Mouse (Mus musculus) kidney, postnatal 36 days (tissue): ENCODE data around the gene Irf8.

Experiments
- DNase-seq, 2 experiments: peaks; one replicate each; pipeline ENCODE4 v3.0.0; 2021 to 2022; ENCODE audit warnings: mixed read lengths in 2 of 2

The Irf8 gene

GRCm38 (mm10) chr8:120800308-120800865 lies 64.2 kb downstream of the Irf8 start:
- DNase-seq: peak; percentile 40 to 81

GRCm38 (mm10) chr8:120803661-120804375 lies 67.7 kb downstream of the Irf8 start:
- peak; percentile 44 to 72 for DNase-seq

GRCm38 (mm10) chr8:120804741-120805140 lies 68.6 kb downstream of the Irf8 start:
- DNase-seq: no peak
